Mouse (Mus musculus) intestine, embryonic 15.5 days (tissue): ENCODE results near the gene Lclat1. TPM values are rescaled to one million over a fixed set of nuclear protein-coding genes. Genes with fewer than 3 reads are reported as not detected.

ENCODE experiments used
- ATAC-seq: fragments of 200-750 bp; cut with Nextera tagmentation; 2 replicates; pipeline ENCODE4 v1.8.0; 2017; ENCODE audit warnings: moderate TSS enrichment, moderate library complexity
- H3K27ac ChIP-seq: fragments of 300-500 bp; sonication (generic); 2 replicates; pipeline ENCODE4 v1.5.1; 2015; ENCODE audit warnings: mild to moderate bottlenecking, inconsistent platforms
- H3K27me3 ChIP-seq: fragments of 300-500 bp; sonication (generic); replicated peaks from 2 replicates; pipeline ENCODE4 v1.6.1; 2015; ENCODE audit warnings: inconsistent platforms
- H3K36me3 ChIP-seq: fragments of 300-500 bp; sonication (generic); 2 replicates; pipeline ENCODE4 v1.6.1; 2015; ENCODE audit warnings: inconsistent platforms
- H3K4me1 ChIP-seq: fragments of 300-500 bp; sonication (generic); replicated peaks from 2 replicates; pipeline ENCODE4 v1.6.1; 2015; ENCODE audit warnings: inconsistent platforms
- H3K4me2 ChIP-seq: fragments of 300-500 bp; sonication (generic); replicated peaks from 2 replicates; pipeline ENCODE4 v1.6.1; 2015; ENCODE audit warnings: mild to moderate bottlenecking, inconsistent platforms
- H3K4me3 ChIP-seq: fragments of 300-500 bp; sonication (generic); replicated peaks from 2 replicates; pipeline ENCODE4 v1.5.1; 2015; ENCODE audit warnings: inconsistent platforms
- H3K9ac ChIP-seq: fragments of 300-500 bp; sonication (generic); 2 replicates; pipeline ENCODE4 v1.6.1; 2015; ENCODE audit warnings: inconsistent platforms
- H3K9me3 ChIP-seq: fragments of 300-500 bp; sonication (generic); 2 replicates; pipeline ENCODE4 v1.6.1; 2016; ENCODE audit warnings: inconsistent platforms
- WGBS: fragments of 180-500 bp; shearing (Covaris S2); methylation state at CpG from one replicate; pipeline ENCODE4 v1.1.7; 2015; 5-methylcytosine and 5-hydroxymethylcytosine counted together
- polyA plus RNA-seq: library from polyadenylated mRNA; unstranded; fragments of >200 nt; fragmentation: Nextera tagmentation; extraction: Ambion mirVana; gene quantifications from 2 replicates; pipeline ENCODE4 v1.2.1, GENCODE M21; 2015

The Lclat1 gene
- polyA plus RNA-seq, 1 experiment from 2014 or later, result 25.0 TPM

DNA sequence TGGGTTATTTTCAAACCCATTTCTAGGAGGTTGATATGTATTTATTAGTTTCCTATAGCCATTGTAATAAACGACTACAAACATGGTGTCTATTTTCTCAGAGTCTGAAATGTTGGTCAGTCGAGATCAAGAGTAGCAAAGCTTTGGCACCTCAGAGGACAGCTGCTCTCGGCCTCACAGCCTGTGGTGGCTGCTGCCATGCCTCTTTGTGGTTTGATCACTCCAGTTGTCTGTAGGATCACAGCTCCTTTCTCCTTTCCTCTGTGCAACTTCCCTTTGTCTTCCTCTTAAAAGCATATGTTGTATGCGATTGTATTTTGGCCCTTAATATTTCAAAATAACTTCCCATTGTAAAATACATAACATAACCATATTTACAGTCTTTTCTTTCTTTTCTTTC, 10.9 kb downstream of the Lclat1 start:
- Histone ChIP-seq H3K27me3 (no peaks in the 10 kb centered on the region), H3K27ac (no peak overlapping the region), H3K4me3 (no peak overlapping the region), H3K9ac (no peak overlapping the region), H3K4me1 (peaks cover 4% of the 10 kb centered on the region), H3K4me2 (no peak overlapping the region), H3K9me3 (no peaks in the 10 kb centered on the region), H3K36me3 (0 out of 2 replicates have a peak, but pooled peaks cover 2% of the 10 kb centered on the region)
- no peak for ATAC-seq
- 75% methylated on average over 4 of the region's 4 CpGs for WGBS

DNA sequence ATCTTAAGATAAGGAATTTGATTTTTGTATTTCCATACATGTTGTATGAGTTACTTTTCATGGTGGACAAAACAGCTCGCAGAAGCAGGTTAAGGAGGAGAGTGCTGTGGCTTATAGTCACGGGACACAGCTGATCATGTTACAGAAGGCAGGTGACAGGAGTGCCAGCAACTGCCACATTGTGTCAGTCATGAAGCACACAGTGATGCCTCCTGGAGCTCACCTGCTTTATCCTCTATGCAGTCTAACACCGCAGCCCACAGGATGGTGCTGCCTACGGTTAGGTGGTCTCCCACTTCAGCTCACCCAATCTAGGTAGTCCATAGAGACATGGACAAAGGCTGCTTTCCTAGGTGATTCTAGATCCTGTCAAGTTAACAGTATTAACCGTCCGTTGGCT, 11.4 kb downstream of the Lclat1 start:
- 86% methylated on average over 6 of the region's 6 CpGs for WGBS
- H3K9me3 ChIP-seq, result no peaks in the 10 kb centered on the region
- ATAC-seq, result no peak
- no peaks in the 10 kb centered on the region for H3K27me3 ChIP-seq
- no peak overlapping the region for H3K4me3 ChIP-seq
- no peak overlapping the region for H3K27ac ChIP-seq
- 0 out of 2 replicates have a peak, but pooled peaks cover 2% of the 10 kb centered on the region for H3K36me3 ChIP-seq
- peaks cover 4% of the 10 kb centered on the region; the same call in 1 of the 2 replicates for H3K4me1 ChIP-seq
- H3K4me2 ChIP-seq, result no peak overlapping the region
- no peak overlapping the region for H3K9ac ChIP-seq

DNA sequence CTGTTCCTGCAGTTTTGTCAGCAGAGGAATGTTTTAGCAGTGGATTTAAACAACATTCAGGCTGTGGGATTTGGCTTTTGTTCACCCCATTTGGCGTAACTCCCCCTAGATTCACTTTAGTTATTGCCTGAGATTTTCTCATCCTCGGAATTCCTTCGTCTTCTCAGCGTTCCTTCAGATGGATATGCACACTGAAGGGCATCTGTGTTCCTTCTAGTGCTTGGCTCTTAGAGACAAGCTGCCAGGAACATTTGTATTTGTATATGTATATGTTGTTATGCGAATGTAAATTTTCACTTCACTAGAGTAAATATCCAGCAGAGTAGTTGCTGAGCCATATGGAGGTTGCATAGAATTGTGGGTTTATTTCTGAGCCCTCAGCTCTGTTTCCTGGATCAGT, 12.8 kb downstream of the Lclat1 start:
- 0 out of 2 replicates have a peak, but pooled peaks cover 2% of the 10 kb centered on the region for H3K36me3 ChIP-seq
- peak overlapping the region; percentile 23; the same call in 1 of the 2 replicates for H3K27ac ChIP-seq
- H3K4me2 ChIP-seq, result no peak overlapping the region
- H3K27me3 ChIP-seq, result no peaks in the 10 kb centered on the region
- WGBS, result 53% methylated on average over 5 of the region's 5 CpGs
- peaks cover 4% of the 10 kb centered on the region; the same call in 1 of the 2 replicates for H3K4me1 ChIP-seq
- no peak overlapping the region for H3K4me3 ChIP-seq
- H3K9me3 ChIP-seq, result no peaks in the 10 kb centered on the region
- H3K9ac ChIP-seq, result no peak overlapping the region
- ATAC-seq, result peak; percentile 70

DNA sequence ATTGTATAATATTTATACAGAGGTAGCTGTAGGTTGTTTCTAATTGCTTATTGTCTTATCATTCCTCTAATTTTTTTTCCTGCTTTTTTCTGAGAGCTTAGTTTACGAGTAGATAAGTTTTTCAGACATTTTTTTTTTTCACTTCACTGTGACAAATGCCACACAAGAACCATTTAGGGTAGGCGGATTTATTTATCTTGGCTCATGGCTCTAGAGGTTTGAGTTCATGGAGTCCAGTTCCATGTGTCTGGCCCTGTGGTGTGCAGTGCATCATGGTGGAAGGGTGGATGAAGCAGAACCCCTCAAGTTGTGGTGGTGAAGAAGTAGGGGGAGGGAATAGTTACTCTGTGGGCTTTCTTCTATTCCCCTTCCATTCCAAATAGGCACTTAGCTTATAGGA, 13.9 kb downstream of the Lclat1 start:
- 83% methylated on average over 2 of the region's 2 CpGs for WGBS
- Histone ChIP-seq H3K9me3 (no peaks in the 10 kb centered on the region), H3K27me3 (no peaks in the 10 kb centered on the region), H3K4me1 (peaks cover 4% of the 10 kb centered on the region; the same call in 1 of the 2 replicates), H3K4me3 (no peak overlapping the region), H3K27ac (no peak overlapping the region), H3K36me3 (0 out of 2 replicates have a peak, but pooled peaks cover 2% of the 10 kb centered on the region), H3K9ac (no peak overlapping the region), H3K4me2 (no peak overlapping the region)
- ATAC-seq, result no peak

DNA sequence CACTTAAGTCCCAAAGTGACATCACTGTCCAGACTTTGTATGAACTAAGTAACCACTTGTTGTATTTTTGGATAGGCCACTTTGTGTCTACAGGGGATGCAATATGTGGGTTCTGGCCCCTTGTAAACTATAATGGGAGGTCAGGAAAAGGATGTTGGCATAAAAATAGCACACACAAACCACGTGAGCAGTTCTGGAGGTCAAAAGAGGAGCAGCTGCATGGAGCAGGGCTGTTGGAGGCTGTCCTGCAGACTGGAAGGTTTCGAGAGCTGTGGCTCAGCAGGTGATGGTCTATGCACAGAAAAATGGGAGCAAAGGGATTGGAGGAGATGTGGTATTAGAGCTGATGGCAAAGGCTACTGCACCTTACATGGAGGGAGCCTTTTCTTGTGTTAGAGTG, 18.6 kb downstream of the Lclat1 start:
- H3K9ac ChIP-seq, result no peak overlapping the region
- H3K27me3 ChIP-seq, result no peaks in the 10 kb centered on the region
- H3K36me3 ChIP-seq, result no peaks in the 10 kb centered on the region
- no peaks in the 10 kb centered on the region for H3K9me3 ChIP-seq
- 47% methylated on average over 2 of the region's 2 CpGs for WGBS
- peaks cover 3% of the 10 kb centered on the region; the same call in 1 of the 2 replicates for H3K4me1 ChIP-seq
- no peak overlapping the region for H3K4me2 ChIP-seq
- ATAC-seq, result no peak
- no peak overlapping the region for H3K27ac ChIP-seq
- H3K4me3 ChIP-seq, result no peak overlapping the region

DNA sequence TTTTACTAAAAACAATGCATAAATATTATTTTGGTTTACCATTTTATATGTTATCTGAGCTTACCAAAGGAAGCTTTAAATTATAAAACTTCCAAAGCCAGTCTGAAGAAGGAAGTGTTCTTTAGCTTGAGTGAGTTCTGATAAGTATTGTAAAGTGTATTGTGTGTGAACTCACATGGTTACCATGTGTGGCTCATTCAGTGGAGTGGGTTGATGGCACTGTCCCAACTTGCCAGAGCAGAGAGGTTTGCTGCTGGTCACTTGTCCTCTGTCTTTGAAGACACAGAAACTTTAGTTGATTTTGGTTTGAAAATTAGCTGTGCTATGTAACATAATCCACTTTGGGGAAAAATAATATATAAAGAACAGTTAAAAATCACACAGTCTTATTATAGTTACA, 19.1 kb downstream of the Lclat1 start:
- no peak overlapping the region for H3K9ac ChIP-seq
- H3K4me3 ChIP-seq, result no peak overlapping the region
- H3K4me1 ChIP-seq, result peaks cover 3% of the 10 kb centered on the region; the same call in 1 of the 2 replicates
- no peak overlapping the region for H3K27ac ChIP-seq
- H3K36me3 ChIP-seq, result no peaks in the 10 kb centered on the region
- H3K4me2 ChIP-seq, result no peak overlapping the region
- ATAC-seq, result no peak
- H3K27me3 ChIP-seq, result no peaks in the 10 kb centered on the region
- no peaks in the 10 kb centered on the region for H3K9me3 ChIP-seq

DNA sequence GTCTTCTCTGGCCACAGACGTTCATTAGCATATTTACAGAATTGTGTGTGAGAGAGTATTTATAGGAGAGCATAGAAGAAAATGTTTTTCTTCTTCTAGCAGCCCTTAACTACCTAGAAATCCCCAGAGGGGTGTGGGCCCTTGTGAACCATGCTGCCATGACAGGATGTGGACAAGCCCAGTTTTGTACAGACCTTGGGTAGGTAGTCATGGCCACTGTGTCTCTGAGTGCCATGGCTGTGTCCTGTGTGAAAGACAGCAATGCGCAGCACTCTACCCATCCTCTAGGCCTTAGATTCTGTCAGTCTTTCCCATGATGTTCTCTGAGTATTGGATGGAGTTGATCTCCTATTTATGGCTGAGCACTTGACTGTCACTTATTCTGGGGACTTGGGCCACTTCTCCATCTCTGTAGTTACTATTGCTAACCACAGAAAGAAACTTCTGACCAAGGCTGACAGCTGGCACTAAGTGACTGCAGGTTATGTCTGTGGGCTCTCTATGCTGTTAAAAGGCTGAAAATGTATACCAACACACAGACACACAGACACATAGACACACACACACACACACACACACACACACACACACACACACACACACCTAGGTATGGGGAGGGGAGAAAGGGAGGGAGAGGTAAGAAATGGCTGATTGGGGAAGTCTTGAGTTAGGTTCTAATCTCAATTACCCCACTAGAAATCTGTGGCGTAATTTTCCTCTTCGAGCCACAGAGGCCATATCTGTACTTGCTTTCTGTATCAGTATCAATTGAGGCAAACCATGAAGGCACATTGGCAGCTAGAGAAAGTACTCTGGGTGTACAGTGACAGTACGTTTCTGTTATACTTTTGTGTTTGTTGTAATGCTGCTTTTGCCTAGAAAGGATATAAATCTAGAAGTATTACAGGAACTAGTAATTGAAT, 29.0 kb downstream of the Lclat1 start:
- 79% methylated on average over 5 of the region's 5 CpGs for WGBS
- no peak for ATAC-seq
- no peak overlapping the region for H3K4me3 ChIP-seq

DNA sequence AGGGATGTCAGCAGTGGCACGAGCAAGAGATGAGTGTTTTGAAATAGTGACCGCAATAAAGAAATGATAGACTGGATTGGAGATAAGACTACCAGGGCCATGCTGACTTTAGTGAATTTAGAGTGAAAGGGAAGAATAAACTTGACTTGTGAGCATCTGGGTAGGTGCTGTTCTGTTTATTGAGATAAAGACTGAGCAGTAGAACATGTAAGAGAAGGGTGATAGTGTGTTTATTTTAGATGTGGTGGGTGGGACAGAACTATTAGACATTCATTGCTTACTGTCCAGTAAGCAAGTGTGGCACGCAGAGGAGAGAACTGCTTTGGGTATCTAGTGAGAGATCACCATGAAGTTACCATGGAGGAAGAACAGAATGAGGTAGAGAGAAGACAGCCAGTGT, 30.4 kb downstream of the Lclat1 start:
- WGBS, result 71% methylated on average over 3 of the region's 3 CpGs
- no peaks in the 10 kb centered on the region for H3K27me3 ChIP-seq
- no peak for ATAC-seq
- no peaks in the 10 kb centered on the region for H3K36me3 ChIP-seq
- no peak overlapping the region for H3K4me2 ChIP-seq
- H3K9ac ChIP-seq, result no peak overlapping the region
- H3K27ac ChIP-seq, result no peak overlapping the region
- no peak overlapping the region for H3K4me3 ChIP-seq
- H3K4me1 ChIP-seq, result no peaks in the 10 kb centered on the region
- no peaks in the 10 kb centered on the region for H3K9me3 ChIP-seq

More for the DNA sequence above, 29.0 kb downstream of the Lclat1 start:
- H3K36me3 ChIP-seq, result no peaks in the 10 kb centered on the region
- H3K27me3 ChIP-seq, result no peaks in the 10 kb centered on the region
- no peak overlapping the region for H3K9ac ChIP-seq
- H3K9me3 ChIP-seq, result no peaks in the 10 kb centered on the region
- H3K4me1 ChIP-seq, result no peaks in the 10 kb centered on the region; the same call in 1 of the 2 replicates
- no peak overlapping the region for H3K4me2 ChIP-seq
- H3K27ac ChIP-seq, result no peak overlapping the region

DNA sequence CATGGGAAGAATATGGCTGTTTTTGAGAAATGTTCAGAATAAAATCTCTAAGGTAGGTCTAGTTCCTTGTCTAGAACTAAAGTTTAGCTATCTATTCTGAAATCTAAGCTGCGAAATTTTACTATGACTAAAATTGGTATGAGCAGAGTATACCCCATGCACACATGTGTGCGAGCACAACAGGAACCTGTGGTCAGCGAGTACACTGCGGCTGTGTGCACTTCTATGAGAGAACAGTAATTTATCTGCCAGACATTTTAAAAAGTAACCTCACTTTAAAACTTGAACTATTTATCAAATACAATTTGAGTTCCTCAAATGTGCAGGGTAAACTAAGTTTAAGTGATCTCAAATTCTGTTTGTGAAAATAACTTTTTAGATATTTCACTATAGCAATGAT, 34.2 kb downstream of the Lclat1 start:
- Histone ChIP-seq H3K27me3 (no peaks in the 10 kb centered on the region), H3K9ac (no peak overlapping the region), H3K4me1 (no peaks in the 10 kb centered on the region), H3K27ac (no peak overlapping the region), H3K9me3 (no peaks in the 10 kb centered on the region), H3K4me2 (no peak overlapping the region), H3K4me3 (no peak overlapping the region), H3K36me3 (no peaks in the 10 kb centered on the region)
- WGBS, result 46% methylated on average over 4 of the region's 4 CpGs
- ATAC-seq, result peak; percentile 70

DNA sequence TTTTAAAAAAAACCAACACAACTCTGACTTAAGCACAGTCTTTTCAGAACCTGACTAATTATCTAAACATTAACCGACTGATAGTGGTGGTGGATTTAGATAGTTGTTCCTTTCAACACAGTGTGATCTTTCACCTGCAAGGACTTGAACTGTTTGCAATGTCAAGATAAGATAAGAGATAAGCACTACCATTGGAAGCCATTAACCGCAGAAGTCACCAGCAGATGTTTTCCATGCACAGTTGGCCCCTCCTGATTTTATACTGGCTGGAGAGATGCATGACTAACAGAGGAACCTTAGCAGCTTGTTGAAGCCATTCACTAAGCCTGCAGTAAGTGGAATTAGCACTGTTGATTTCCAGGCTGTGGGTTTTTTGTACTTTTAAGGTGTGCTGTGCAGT, 34.7 kb downstream of the Lclat1 start:
- 19% methylated on average over 2 of the region's 2 CpGs for WGBS
- 0 out of 2 replicates have a peak overlapping the region, but pooled peaks have one; percentile 56 for H3K27ac ChIP-seq

DNA sequence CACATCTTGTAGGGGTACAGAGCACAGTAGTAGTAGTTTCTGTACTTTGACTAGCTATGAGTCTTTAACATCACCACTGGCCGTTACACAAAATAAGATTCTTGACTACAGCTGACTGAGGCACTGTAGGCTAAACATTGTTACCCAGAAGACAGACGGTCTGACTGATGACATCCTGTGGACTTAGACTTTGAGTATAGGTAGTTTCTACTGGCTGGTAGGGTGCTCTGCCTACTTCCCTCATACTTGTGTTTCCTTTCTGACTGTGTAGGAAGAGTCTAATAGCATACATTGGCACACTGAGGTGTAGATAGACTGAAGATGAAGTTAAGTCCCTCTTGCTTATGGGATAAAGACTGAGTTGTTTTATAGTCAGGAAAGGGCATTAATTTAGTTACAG, 37.6 kb downstream of the Lclat1 start:
- Histone ChIP-seq H3K27me3 (no peaks in the 10 kb centered on the region), H3K9me3 (no peaks in the 10 kb centered on the region), H3K4me2 (no peak overlapping the region), H3K4me1 (no peaks in the 10 kb centered on the region), H3K27ac (no peak overlapping the region), H3K36me3 (no peaks in the 10 kb centered on the region), H3K9ac (no peak overlapping the region), H3K4me3 (no peak overlapping the region)
- ATAC-seq, result no peak
- 77% methylated on average over 2 of the region's 2 CpGs for WGBS

More for the DNA sequence above, 34.7 kb downstream of the Lclat1 start:
- Histone ChIP-seq H3K9ac (no peak overlapping the region), H3K4me3 (no peak overlapping the region), H3K4me1 (no peaks in the 10 kb centered on the region), H3K36me3 (no peaks in the 10 kb centered on the region), H3K27me3 (no peaks in the 10 kb centered on the region), H3K9me3 (no peaks in the 10 kb centered on the region), H3K4me2 (no peak overlapping the region)
- peak; percentile 95 for ATAC-seq

DNA sequence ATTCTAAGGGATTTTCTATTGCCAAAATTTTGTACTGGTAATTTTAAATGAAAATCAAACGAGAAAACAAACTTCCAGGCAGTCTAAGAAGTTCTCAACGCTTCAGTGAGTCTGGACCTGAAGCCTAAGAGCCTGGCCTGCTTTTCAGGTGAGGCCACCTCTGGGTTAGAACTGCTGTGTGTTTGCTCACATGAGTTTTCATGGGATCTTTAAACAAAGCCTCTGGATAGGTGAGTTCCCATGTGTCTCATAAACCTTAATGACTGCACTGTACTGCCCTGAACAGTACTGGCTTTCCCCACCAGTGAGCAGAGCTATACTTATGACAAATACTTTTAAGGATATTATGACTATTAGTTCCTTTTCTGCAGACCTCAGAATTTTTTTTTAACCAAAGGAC, 40.8 kb downstream of the Lclat1 start:
- H3K27me3 ChIP-seq, result no peaks in the 10 kb centered on the region
- no peak overlapping the region for H3K9ac ChIP-seq
- H3K4me3 ChIP-seq, result no peak overlapping the region
- WGBS, result 73% methylated on average over 2 of the region's 2 CpGs
- H3K4me1 ChIP-seq, result no peaks in the 10 kb centered on the region
- no peaks in the 10 kb centered on the region for H3K36me3 ChIP-seq
- H3K9me3 ChIP-seq, result no peaks in the 10 kb centered on the region
- H3K4me2 ChIP-seq, result no peak overlapping the region
- H3K27ac ChIP-seq, result no peak overlapping the region
- peak; percentile 89 for ATAC-seq
